Mouse (Mus musculus) T-cell, adult 2 months (primary cell): Measurements from ENCODE around the gene Abcc4.
"Not testable (repeated sequence)": the region's sequence is repeated elsewhere in the genome, so short reads cannot be mapped to it uniquely, and the experiment has no call there.

Experiments used
- DNase-seq: peaks from one replicate; pipeline ENCODE4 v3.0.0; 2022; ENCODE audit warnings: low spot score

Abcc4 gene

GRCm38 (mm10) chr14:118579013-118579728 lies 126.8 kb downstream of the Abcc4 start:
- DNase-seq, result no peak

- DNase-seq, result peak; percentile 15
These were observed 128.1 kb downstream of the Abcc4 start for GRCm38 (mm10) chr14:118577895-118578294.

- DNase-seq, result no peak
These were observed 133.3 kb downstream of the Abcc4 start for GRCm38 (mm10) chr14:118572688-118573245.

- DNase-seq, result no peak
These were observed 136.4 kb downstream of the Abcc4 start for GRCm38 (mm10) chr14:118569586-118569985.

- DNase-seq, result no peak
These were observed 137.8 kb downstream of the Abcc4 start for GRCm38 (mm10) chr14:118568116-118568673.

GRCm38 (mm10) chr14:118566809-118567208 lies 139.2 kb downstream of the Abcc4 start:
- no peak for DNase-seq

- DNase-seq, result no peak
These were observed 139.8 kb downstream of the Abcc4 start for GRCm38 (mm10) chr14:118566214-118566688.

- DNase-seq, result no peak
These were observed 140.3 kb downstream of the Abcc4 start for GRCm38 (mm10) chr14:118565696-118566095.

GRCm38 (mm10) chr14:118563570-118563969 lies 142.4 kb downstream of the Abcc4 start:
- DNase-seq, result no peak

- DNase-seq, result no peak
These were observed 153.0 kb downstream of the Abcc4 start for GRCm38 (mm10) chr14:118552901-118553475.

GRCm38 (mm10) chr14:118552390-118552789 lies 153.6 kb downstream of the Abcc4 start:
- DNase-seq, result no peak

GRCm38 (mm10) chr14:118551725-118552285 lies 154.2 kb downstream of the Abcc4 start:
- peak; percentile 2 for DNase-seq

GRCm38 (mm10) chr14:118551061-118551724 lies 154.8 kb downstream of the Abcc4 start:
- no peak for DNase-seq

GRCm38 (mm10) chr14:118544493-118544892 lies 161.5 kb downstream of the Abcc4 start:
- DNase-seq, result no peak

- DNase-seq, result no peak
These were observed 163.1 kb downstream of the Abcc4 start for GRCm38 (mm10) chr14:118542947-118543346.

- DNase-seq, result no peak
These were observed 174.5 kb downstream of the Abcc4 start for GRCm38 (mm10) chr14:118531539-118531938.

- no peak for DNase-seq
These were observed 191.6 kb downstream of the Abcc4 start for GRCm38 (mm10) chr14:118514280-118515031.

GRCm38 (mm10) chr14:118511715-118512114 lies 194.3 kb downstream of the Abcc4 start:
- not testable (repeated sequence) for DNase-seq

GRCm38 (mm10) chr14:118510793-118511192 lies 195.2 kb downstream of the Abcc4 start:
- no peak for DNase-seq

GRCm38 (mm10) chr14:118510216-118510615 lies 195.8 kb downstream of the Abcc4 start:
- no peak for DNase-seq

- no peak for DNase-seq
These were observed 198.2 kb downstream of the Abcc4 start for GRCm38 (mm10) chr14:118507829-118508228.
